Mouse (Mus musculus): ENCODE measurements around the gene Ybey. TPM values are rescaled to one million over a fixed set of nuclear protein-coding genes. Genes with fewer than 3 reads are reported as not detected.

Ybey gene
- 4.6 and 4.7 TPM in 2 replicates for total RNA-seq (2014; rRNA removed)
- 4.1 and 4.2 TPM in 2 replicates for polyA plus RNA-seq (2015; fragmentation: Nextera tagmentation; extraction: Ambion mirVana)

GRCm38 (mm10) chr10:76468203-76469162 lies at the start of gene Ybey, which contains the start of gene Mcm3ap:
Gene Ybey (minus strand): TSS chr10:76469114.
Gene Mcm3ap (plus strand): TSS chr10:76468927.
- Histone ChIP-seq H3K9me3 (ENCODE audit: low read length) (no peaks in the 10 kb centered on the region), H3K4me1 (ENCODE audit: insufficient read depth, low read length) (peaks cover 6% of the 10 kb centered on the region; the same call in 1 of the 2 replicates), H3K9ac (replicated peaks; ENCODE audit: low read length) (peak within 1 kb of the TSS; percentile 87), H3K27me3 (ENCODE audit: insufficient read depth, low read length) (no peaks in the 10 kb centered on the region), H3K36me3 (ENCODE audit: insufficient read depth, low read length) (peaks cover 16% of the 10 kb centered on the region), H3K4me2 (ENCODE audit: low read depth, low read length) (peak within 1 kb of the TSS; percentile 70), H3K4me3 (ENCODE audit: low read length) (peak within 1 kb of the TSS; percentile 79), H3K27ac (peak within 1 kb of the TSS; percentile 82)
- peak; percentile 95 for DNase-seq (ENCODE audit: low spot score)
- 2% methylated on average over 55 of the region's 55 CpGs for WGBS
- TF ChIP-seq CTCF (IDR thresholded peaks at IDR 0.05; ENCODE audit: low read depth), result peak; percentile 67
- peak; percentile 99 for ATAC-seq

- H3K9me3 ChIP-seq (ENCODE audit: low read length), result no peaks in the 10 kb centered on the region
- H3K27ac ChIP-seq, result no peak overlapping the region
- no peaks in the 10 kb centered on the region for H3K27me3 ChIP-seq (ENCODE audit: insufficient read depth, low read length)
- WGBS, result 37% methylated on average over 5 of the region's 5 CpGs
- no peak overlapping the region for H3K4me2 ChIP-seq (ENCODE audit: low read depth, low read length)
- no peak overlapping the region for H3K9ac ChIP-seq (replicated peaks; ENCODE audit: low read length)
- no peaks in the 10 kb centered on the region for H3K4me1 ChIP-seq (ENCODE audit: insufficient read depth, low read length)
- TF ChIP-seq CTCF (IDR thresholded peaks at IDR 0.05; ENCODE audit: low read depth), result peak; percentile 93
- DNase-seq (ENCODE audit: low spot score), result peak; percentile 86
- ATAC-seq, result peak; percentile 87
- no peak overlapping the region for H3K4me3 ChIP-seq (ENCODE audit: low read length)
- peaks cover 42% of the 10 kb centered on the region for H3K36me3 ChIP-seq (ENCODE audit: insufficient read depth, low read length)
These were observed 44.2 kb upstream of the Ybey start for GRCm38 (mm10) chr10:76512965-76513583.

DNA sequence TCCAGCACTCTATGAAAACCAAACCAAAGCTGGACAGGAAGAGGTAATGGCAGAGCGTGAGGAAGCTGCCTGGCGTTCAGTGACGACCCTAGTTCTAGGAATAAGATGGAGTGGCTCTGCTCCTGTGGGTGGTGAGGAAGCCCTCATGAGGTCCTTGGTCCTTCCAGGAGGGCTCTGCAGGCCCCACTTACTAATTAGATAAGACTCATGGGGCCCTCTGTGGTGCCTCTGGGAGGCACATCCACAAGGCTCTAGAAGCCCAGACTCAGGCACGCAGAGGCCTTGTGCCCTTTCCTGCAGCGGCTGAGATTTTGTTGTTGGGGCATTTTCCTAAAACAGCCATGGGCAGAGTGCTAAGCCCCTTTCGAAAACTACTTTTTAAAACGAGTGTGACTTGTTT lies 37.0 kb upstream of the Ybey start:
- H3K9ac ChIP-seq (replicated peaks; ENCODE audit: low read length), result no peak overlapping the region
- H3K27ac ChIP-seq, result no peak overlapping the region
- DNase-seq (ENCODE audit: low spot score) (no peak), ATAC-seq (no peak)
- H3K36me3 ChIP-seq (ENCODE audit: insufficient read depth, low read length), result peaks cover 77% of the 10 kb centered on the region
- no peak overlapping the region for H3K4me3 ChIP-seq (ENCODE audit: low read length)
- H3K4me2 ChIP-seq (ENCODE audit: low read depth, low read length), result no peak overlapping the region
- no peak for TF ChIP-seq CTCF (IDR thresholded peaks at IDR 0.05; ENCODE audit: low read depth)
- no peaks in the 10 kb centered on the region for H3K27me3 ChIP-seq (ENCODE audit: insufficient read depth, low read length)
- 92% methylated on average over 7 of the region's 7 CpGs for WGBS
- no peaks in the 10 kb centered on the region for H3K9me3 ChIP-seq (ENCODE audit: low read length)
- H3K4me1 ChIP-seq (ENCODE audit: insufficient read depth, low read length), result no peaks in the 10 kb centered on the region

DNA sequence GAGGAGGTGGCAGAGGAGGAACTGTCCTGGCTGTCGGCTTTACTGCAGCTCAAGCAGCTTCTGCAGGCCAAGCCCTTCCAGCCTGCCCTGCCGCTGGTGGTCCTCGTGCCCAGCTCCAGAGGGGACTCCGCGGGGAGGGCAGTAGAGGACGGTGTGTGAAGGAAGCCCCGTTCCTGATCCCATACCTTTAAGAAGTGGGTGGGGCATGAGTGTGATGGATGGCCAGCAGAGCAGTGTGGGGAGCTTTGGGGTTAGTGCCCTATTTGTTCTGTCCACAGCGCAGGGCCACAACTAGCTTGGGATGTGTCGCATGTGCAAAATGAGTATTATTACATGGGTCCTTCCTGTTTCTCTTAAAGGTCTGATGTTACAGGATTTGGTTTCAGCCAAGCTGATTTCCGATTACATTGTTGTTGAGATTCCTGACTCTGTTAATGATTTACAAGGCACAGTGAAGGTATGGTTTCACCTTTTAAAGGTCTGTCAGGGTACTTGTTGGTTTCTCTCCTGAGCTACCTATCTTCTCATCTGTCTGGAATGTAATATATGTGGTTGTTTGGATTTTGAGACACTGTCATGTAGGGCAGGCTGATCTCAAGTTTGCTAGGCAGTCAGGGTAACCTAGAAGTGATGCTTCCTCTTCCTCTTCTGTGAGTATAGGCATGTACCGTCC lies 35.5 kb upstream of the Ybey start:
- Histone ChIP-seq H3K9ac (replicated peaks; ENCODE audit: low read length) (no peak overlapping the region), H3K27me3 (ENCODE audit: insufficient read depth, low read length) (no peaks in the 10 kb centered on the region), H3K4me3 (ENCODE audit: low read length) (no peak overlapping the region), H3K36me3 (ENCODE audit: insufficient read depth, low read length) (peaks cover 82% of the 10 kb centered on the region), H3K27ac (no peak overlapping the region), H3K9me3 (ENCODE audit: low read length) (no peaks in the 10 kb centered on the region), H3K4me1 (ENCODE audit: insufficient read depth, low read length) (no peaks in the 10 kb centered on the region), H3K4me2 (ENCODE audit: low read depth, low read length) (no peak overlapping the region)
- ATAC-seq (no peak), DNase-seq (ENCODE audit: low spot score) (no peak)
- no peak for TF ChIP-seq CTCF (IDR thresholded peaks at IDR 0.05; ENCODE audit: low read depth)
- 90% methylated on average over 11 of the region's 11 CpGs for WGBS

DNA sequence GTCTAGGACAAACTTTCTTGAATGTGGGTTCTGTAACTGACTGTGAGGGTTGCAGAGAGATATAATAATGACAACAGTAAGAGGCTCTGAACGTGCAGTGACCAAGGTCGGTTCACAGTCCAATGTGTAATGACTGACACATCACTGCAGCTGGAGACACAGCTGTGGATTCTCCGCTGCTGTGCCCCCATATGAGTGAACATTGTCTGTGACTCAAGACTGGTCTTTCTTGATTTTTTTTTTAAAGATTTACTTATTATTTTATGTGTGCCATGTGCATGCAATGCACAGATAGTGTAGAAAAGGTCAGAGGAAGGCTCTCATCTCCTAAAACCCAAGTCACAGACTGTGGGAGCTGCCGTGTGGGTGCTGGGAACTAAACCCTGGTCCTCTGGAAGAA lies 28.6 kb upstream of the Ybey start:
- ATAC-seq (no peak), DNase-seq (ENCODE audit: low spot score) (no peak)
- Histone ChIP-seq H3K27me3 (ENCODE audit: insufficient read depth, low read length) (no peaks in the 10 kb centered on the region), H3K9me3 (ENCODE audit: low read length) (no peaks in the 10 kb centered on the region), H3K4me1 (ENCODE audit: insufficient read depth, low read length) (no peaks in the 10 kb centered on the region), H3K36me3 (ENCODE audit: insufficient read depth, low read length) (peaks cover 73% of the 10 kb centered on the region), H3K4me3 (ENCODE audit: low read length) (no peak overlapping the region), H3K4me2 (ENCODE audit: low read depth, low read length) (no peak overlapping the region), H3K9ac (replicated peaks; ENCODE audit: low read length) (no peak overlapping the region), H3K27ac (no peak overlapping the region)
- no peak for TF ChIP-seq CTCF (IDR thresholded peaks at IDR 0.05; ENCODE audit: low read depth)
- 96% methylated on average over 4 of the region's 4 CpGs for WGBS

DNA sequence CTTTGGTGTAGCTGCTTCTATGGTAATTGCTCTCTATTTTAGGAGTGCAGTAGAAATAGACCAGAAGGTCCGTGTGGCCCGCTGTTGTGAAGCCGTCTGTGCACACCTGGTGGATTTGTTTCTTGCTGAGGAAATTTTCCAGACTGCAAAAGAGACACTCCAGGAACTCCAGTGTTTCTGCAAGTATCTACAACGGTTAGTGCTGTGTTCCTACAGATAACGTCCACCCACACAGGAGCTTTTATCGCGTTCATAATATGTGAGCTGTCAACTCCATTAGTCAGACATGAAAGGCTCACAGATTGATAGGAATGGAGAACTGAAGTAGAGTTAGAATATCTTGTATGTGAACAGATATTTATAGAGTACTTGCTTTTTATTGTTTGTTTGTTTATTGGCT lies 27.5 kb upstream of the Ybey start:
- Histone ChIP-seq H3K4me2 (ENCODE audit: low read depth, low read length) (no peak overlapping the region), H3K9me3 (ENCODE audit: low read length) (no peaks in the 10 kb centered on the region), H3K9ac (replicated peaks; ENCODE audit: low read length) (no peak overlapping the region), H3K27me3 (ENCODE audit: insufficient read depth, low read length) (no peaks in the 10 kb centered on the region), H3K27ac (no peak overlapping the region), H3K4me1 (ENCODE audit: insufficient read depth, low read length) (no peaks in the 10 kb centered on the region), H3K4me3 (ENCODE audit: low read length) (no peak overlapping the region), H3K36me3 (ENCODE audit: insufficient read depth, low read length) (peaks cover 69% of the 10 kb centered on the region)
- DNase-seq (ENCODE audit: low spot score) (no peak), ATAC-seq (no peak)
- no peak for TF ChIP-seq CTCF (IDR thresholded peaks at IDR 0.05; ENCODE audit: low read depth)
- WGBS, result 94% methylated on average over 7 of the region's 7 CpGs
